Mouse (Mus musculus) kidney, embryonic 15.5 days (tissue): ENCODE measurements around the gene Cbs. TPM values are rescaled to one million over a fixed set of nuclear protein-coding genes. Genes with fewer than 3 reads are reported as not detected.

Source experiments
- ATAC-seq: fragments of 200-750 bp; cut with Nextera tagmentation; replicated peaks from 2 replicates; pipeline ENCODE4 v1.8.0; 2017; ENCODE audit warnings: moderate TSS enrichment; ENCODE audit not compliant: low FRiP score
- H3K27ac ChIP-seq: fragments of 300-500 bp; sonication (generic); 2 replicates; pipeline ENCODE4 v1.5.1; 2015; ENCODE audit warnings: mild to moderate bottlenecking, inconsistent platforms
- H3K27me3 ChIP-seq: fragments of 300-500 bp; sonication (generic); 2 replicates; pipeline ENCODE4 v1.6.1; 2015; ENCODE audit warnings: inconsistent platforms
- H3K36me3 ChIP-seq: fragments of 300-500 bp; sonication (generic); 2 replicates; pipeline ENCODE4 v1.6.1; 2015; ENCODE audit warnings: inconsistent platforms
- H3K4me1 ChIP-seq: fragments of 300-500 bp; sonication (generic); 2 replicates; pipeline ENCODE4 v1.6.1; 2015; ENCODE audit warnings: inconsistent platforms
- H3K4me2 ChIP-seq: fragments of 300-500 bp; sonication (generic); 2 replicates; pipeline ENCODE4 v1.6.1; 2015; ENCODE audit warnings: moderate library complexity, mild to moderate bottlenecking, inconsistent platforms
- H3K4me3 ChIP-seq: fragments of 300-500 bp; sonication (generic); replicated peaks from 2 replicates; pipeline ENCODE4 v1.5.1; 2015; ENCODE audit warnings: mild to moderate bottlenecking, inconsistent platforms
- H3K9ac ChIP-seq: fragments of 300-500 bp; sonication (generic); 2 replicates; pipeline ENCODE4 v1.6.1; 2015; ENCODE audit warnings: mild to moderate bottlenecking, inconsistent platforms
- H3K9me3 ChIP-seq: fragments of 300-500 bp; sonication (generic); replicated peaks from 2 replicates; pipeline ENCODE4 v1.6.1; 2016; ENCODE audit warnings: inconsistent platforms
- WGBS: fragments of 180-500 bp; shearing (Covaris S2); methylation state at CpG from one replicate; pipeline ENCODE4 v1.1.7; 2015; ENCODE audit warnings: mixed read lengths; 5-methylcytosine and 5-hydroxymethylcytosine counted together
- polyA plus RNA-seq: library from polyadenylated mRNA; unstranded; fragments of >200 nt; fragmentation: Nextera tagmentation; extraction: Ambion mirVana; gene quantifications from 2 replicates; pipeline ENCODE4 v1.2.1, GENCODE M21; 2015

Cbs gene
- polyA plus RNA-seq, 1 experiment from 2014 or later = 3.1 TPM

GRCm38 (mm10) chr17:31660661-31661250 lies 23.7 kb upstream of the Cbs start:
- Histone ChIP-seq H3K9ac (no peak overlapping the region), H3K4me2 (no peak overlapping the region), H3K36me3 (peaks cover 10% of the 10 kb centered on the region), H3K27ac (no peak overlapping the region), H3K4me1 (peaks cover 21% of the 10 kb centered on the region), H3K27me3 (no peaks in the 10 kb centered on the region), H3K4me3 (no peak overlapping the region), H3K9me3 (no peaks in the 10 kb centered on the region)
- no peak for ATAC-seq
- 72% methylated on average over 8 of the region's 8 CpGs for WGBS

DNA sequence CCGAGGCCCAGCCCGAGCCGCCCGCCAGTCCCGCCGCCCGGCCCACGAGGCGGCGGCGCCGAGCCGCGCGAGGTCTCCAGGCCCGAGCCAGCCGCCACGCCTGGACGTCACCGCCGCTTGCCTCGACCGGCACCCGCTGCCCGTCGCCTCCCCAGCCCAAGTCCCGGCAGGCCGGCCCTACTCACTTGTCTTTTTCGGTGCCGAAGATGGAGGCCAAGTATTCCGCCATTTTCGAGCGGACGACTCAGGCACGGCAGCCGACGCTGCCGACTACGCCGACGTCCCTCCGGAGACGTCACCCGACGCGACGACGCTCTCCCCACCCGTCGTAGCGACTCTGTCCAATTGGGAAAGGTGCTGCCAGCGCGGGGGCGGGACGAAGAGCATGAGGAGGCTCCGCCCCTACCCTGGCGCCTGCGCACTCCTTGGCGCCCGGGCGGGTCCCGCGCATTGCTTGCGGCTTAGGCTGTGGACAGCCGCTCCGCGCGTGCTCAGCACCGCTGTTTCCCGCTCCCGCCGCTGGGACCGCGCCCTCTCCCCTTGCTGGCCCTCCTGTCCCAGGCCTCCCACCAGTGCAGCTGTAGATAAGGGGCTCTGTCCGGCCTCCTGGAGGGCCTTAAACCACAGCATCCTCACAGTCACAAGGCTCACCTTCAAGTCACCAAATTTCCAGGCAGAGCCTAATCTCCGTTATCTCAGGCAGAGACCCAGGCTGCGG lies 21.6 kb upstream of the Cbs start, which contains the start of gene U2af1:
TSS of gene U2af1 (minus strand) at position 425 of the 718 bp plus-strand sequence.
- Histone ChIP-seq H3K9me3 (no peaks in the 10 kb centered on the region), H3K27me3 (no peaks in the 10 kb centered on the region), H3K27ac (peak within 1 kb of the TSS; percentile 87), H3K36me3 (peaks cover 31% of the 10 kb centered on the region), H3K4me1 (peaks cover 25% of the 10 kb centered on the region), H3K4me2 (peak within 1 kb of the TSS; percentile 92), H3K4me3 (peak within 1 kb of the TSS; percentile 70), H3K9ac (peak within 1 kb of the TSS; percentile 95)
- WGBS = under 1% methylated on average over 77 of the region's 77 CpGs
- peak; percentile 99 for ATAC-seq

GRCm38 (mm10) chr17:31658136-31658467 lies 21.1 kb upstream of the Cbs start:
- H3K36me3 ChIP-seq = peaks cover 36% of the 10 kb centered on the region
- peak overlapping the region; percentile 95 for H3K9ac ChIP-seq
- peaks cover 25% of the 10 kb centered on the region for H3K4me1 ChIP-seq
- WGBS = under 1% methylated on average over 27 of the region's 27 CpGs
- H3K9me3 ChIP-seq = no peaks in the 10 kb centered on the region
- peak overlapping the region; percentile 92 for H3K4me2 ChIP-seq
- ATAC-seq = no peak
- H3K27me3 ChIP-seq = no peaks in the 10 kb centered on the region
- peak overlapping the region; percentile 81 for H3K27ac ChIP-seq
- peak overlapping the region; percentile 70 for H3K4me3 ChIP-seq

- peaks cover 43% of the 10 kb centered on the region for H3K36me3 ChIP-seq
Measured at GRCm38 (mm10) chr17:31657141-31657983, 20.3 kb upstream of the Cbs start.

GRCm38 (mm10) chr17:31656682-31657081 lies 19.6 kb upstream of the Cbs start:
- Histone ChIP-seq H3K4me3 (peak overlapping the region; percentile 70; the same call in 1 of the 2 replicates), H3K27ac (no peak overlapping the region), H3K9ac (no peak overlapping the region), H3K4me2 (peak overlapping the region; percentile 92; the same call in 1 of the 2 replicates), H3K36me3 (peaks cover 50% of the 10 kb centered on the region), H3K9me3 (no peaks in the 10 kb centered on the region), H3K27me3 (no peaks in the 10 kb centered on the region), H3K4me1 (peaks cover 25% of the 10 kb centered on the region)
- ATAC-seq = no peak
- WGBS = 86% methylated on average over 5 of the region's 5 CpGs

More at GRCm38 (mm10) chr17:31657141-31657983, 20.3 kb upstream of the Cbs start:
- peak overlapping the region; percentile 92 for H3K4me2 ChIP-seq
- H3K27ac ChIP-seq = no peak overlapping the region
- H3K9ac ChIP-seq = peak overlapping the region; percentile 95
- H3K4me1 ChIP-seq = peaks cover 25% of the 10 kb centered on the region
- H3K4me3 ChIP-seq = peak overlapping the region; percentile 70
- no peaks in the 10 kb centered on the region for H3K9me3 ChIP-seq
- no peaks in the 10 kb centered on the region for H3K27me3 ChIP-seq
- no peak for ATAC-seq
- WGBS = 45% methylated on average over 12 of the region's 12 CpGs

DNA sequence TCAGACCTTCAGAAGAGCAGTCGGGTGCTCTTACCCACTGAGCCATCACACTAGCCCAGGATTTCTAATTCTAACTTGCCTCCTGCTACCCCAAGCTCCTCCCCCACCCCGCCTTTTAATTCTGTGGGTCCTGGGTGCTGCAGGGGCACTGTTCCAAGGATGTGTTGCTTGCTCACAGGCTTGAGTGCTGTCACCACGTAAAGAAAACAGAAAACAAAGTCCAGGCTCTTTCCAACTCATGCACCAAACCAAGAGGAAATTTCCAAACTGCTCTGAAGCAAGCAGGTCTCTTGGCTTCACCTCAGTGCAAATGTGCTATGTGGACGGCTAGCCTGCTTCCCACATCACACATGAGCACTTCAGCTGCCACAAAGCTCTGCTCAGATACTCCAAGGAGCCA lies 18.3 kb upstream of the Cbs start:
- no peak overlapping the region for H3K4me2 ChIP-seq
- no peaks in the 10 kb centered on the region for H3K27me3 ChIP-seq
- 75% methylated on average over 4 of the region's 4 CpGs for WGBS
- H3K9me3 ChIP-seq = no peaks in the 10 kb centered on the region
- peaks cover 63% of the 10 kb centered on the region for H3K36me3 ChIP-seq
- H3K27ac ChIP-seq = no peak overlapping the region
- no peak overlapping the region for H3K9ac ChIP-seq
- H3K4me3 ChIP-seq = no peak overlapping the region
- no peak for ATAC-seq
- peaks cover 25% of the 10 kb centered on the region for H3K4me1 ChIP-seq

DNA sequence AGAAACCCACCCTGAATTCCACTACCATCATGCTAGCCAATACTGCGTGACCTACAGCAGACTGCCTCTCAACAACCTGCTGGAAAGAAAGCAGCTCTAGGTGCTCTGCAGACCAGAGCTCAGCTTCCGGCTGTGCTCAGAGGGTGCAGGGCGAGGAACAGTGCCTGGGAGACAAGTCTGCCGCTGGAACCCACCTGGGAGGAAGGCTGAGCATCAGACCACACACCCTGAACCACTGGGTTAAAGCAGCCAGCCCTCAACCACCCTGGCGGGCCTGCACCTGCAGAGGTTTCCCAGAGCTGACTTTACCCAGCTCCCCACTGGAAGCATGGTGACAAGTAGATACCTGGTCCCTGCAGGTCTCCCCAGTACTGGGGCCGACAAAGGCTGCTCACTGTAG lies 16.2 kb upstream of the Cbs start:
- Histone ChIP-seq H3K9me3 (no peaks in the 10 kb centered on the region), H3K27ac (no peak overlapping the region), H3K27me3 (no peaks in the 10 kb centered on the region), H3K9ac (no peak overlapping the region), H3K4me3 (no peak overlapping the region), H3K4me2 (no peak overlapping the region), H3K36me3 (peaks cover 84% of the 10 kb centered on the region), H3K4me1 (peaks cover 19% of the 10 kb centered on the region)
- WGBS = 83% methylated on average over 6 of the region's 6 CpGs
- no peak for ATAC-seq

DNA sequence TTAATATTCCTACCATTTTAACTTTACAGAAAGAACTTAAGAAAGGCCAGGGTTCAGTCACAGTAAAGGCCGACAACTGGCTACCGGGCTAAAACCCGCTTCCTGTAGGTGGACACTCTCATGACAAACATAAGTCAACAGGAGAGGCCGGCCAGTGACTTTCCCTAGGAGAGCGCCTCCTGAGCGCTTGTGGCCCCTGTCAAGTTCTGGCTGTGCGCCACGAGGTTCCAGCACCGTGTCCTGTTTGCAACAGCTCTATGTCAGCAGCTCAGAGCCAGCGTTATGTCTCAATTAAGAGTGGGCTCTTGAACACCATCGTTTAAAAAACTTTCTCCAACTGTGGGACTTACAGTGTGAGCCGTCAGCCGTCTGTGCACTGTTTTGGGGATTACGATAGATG lies 15.1 kb upstream of the Cbs start:
- Histone ChIP-seq H3K4me1 (peaks cover 14% of the 10 kb centered on the region), H3K4me3 (no peak overlapping the region), H3K9me3 (no peaks in the 10 kb centered on the region), H3K9ac (no peak overlapping the region), H3K36me3 (peaks cover 95% of the 10 kb centered on the region), H3K27me3 (no peaks in the 10 kb centered on the region), H3K4me2 (no peak overlapping the region), H3K27ac (no peak overlapping the region)
- WGBS = 93% methylated on average over 14 of the region's 14 CpGs
- ATAC-seq = no peak

DNA sequence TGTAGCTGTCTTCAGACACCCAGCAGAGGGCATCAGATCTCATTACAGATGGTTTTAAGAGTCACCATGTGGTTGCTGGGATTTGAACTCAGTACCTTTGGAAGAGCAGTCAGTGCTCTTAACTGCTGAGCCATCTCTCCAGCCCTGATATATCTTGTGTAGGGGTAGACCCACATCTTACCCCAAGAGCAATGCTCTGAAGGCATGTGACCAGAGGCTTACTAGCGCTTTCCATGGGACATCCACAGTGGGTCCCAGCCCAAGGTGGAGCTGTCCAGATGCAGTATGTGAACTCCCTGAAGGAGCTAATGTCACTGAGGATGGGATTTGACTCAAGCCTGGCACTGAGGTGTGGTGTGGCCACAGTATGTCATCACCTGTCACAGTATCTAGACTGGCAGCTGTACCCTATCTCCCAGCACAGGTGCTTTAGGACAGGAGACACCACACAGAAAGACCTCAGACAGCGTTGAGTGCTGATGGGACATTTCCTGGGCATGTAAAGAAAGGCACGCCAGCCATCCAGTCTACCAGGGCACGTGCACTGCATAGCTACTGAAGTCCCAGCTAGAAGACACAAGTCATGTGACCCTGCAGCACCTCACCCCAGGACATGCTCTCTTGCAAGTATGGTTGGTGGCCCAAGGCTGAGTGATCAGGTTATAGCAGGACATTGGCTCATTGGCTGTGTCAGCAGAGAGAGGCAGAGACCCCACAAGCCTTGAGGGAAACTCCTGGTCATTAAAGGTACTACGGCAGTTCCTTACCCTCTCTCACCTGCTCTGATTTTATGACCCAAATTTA lies 9.4 kb upstream of the Cbs start:
- Histone ChIP-seq H3K4me3 (no peak overlapping the region), H3K4me2 (no peak overlapping the region), H3K36me3 (peaks cover 61% of the 10 kb centered on the region), H3K9ac (no peak overlapping the region), H3K27ac (no peak overlapping the region), H3K9me3 (no peaks in the 10 kb centered on the region), H3K4me1 (no peaks in the 10 kb centered on the region), H3K27me3 (no peaks in the 10 kb centered on the region)
- ATAC-seq = peak; percentile 40; the same call in 1 of the 2 replicates
- WGBS = 94% methylated on average over 5 of the region's 5 CpGs

GRCm38 (mm10) chr17:31642913-31643312 lies 5.9 kb upstream of the Cbs start:
- H3K27me3 ChIP-seq = no peaks in the 10 kb centered on the region
- WGBS = 76% methylated on average over 4 of the region's 4 CpGs
- no peaks in the 10 kb centered on the region for H3K9me3 ChIP-seq
- no peak overlapping the region for H3K9ac ChIP-seq
- H3K4me1 ChIP-seq = no peaks in the 10 kb centered on the region
- H3K36me3 ChIP-seq = peaks cover 26% of the 10 kb centered on the region
- no peak overlapping the region for H3K4me3 ChIP-seq
- H3K4me2 ChIP-seq = no peak overlapping the region
- ATAC-seq = no peak
- H3K27ac ChIP-seq = no peak overlapping the region

GRCm38 (mm10) chr17:31642331-31642730 lies 5.3 kb upstream of the Cbs start:
- H3K4me3 ChIP-seq = no peak overlapping the region
- peaks cover 4% of the 10 kb centered on the region for H3K4me1 ChIP-seq
- no peaks in the 10 kb centered on the region for H3K9me3 ChIP-seq
- WGBS = 56% methylated on average over 8 of the region's 8 CpGs
- ATAC-seq = no peak
- peaks cover 20% of the 10 kb centered on the region for H3K36me3 ChIP-seq
- no peak overlapping the region for H3K9ac ChIP-seq
- H3K27me3 ChIP-seq = no peaks in the 10 kb centered on the region
- no peak overlapping the region for H3K4me2 ChIP-seq
- no peak overlapping the region for H3K27ac ChIP-seq
